Mouse (Mus musculus): ENCODE results near the gene Mlph. TPM values are rescaled to one million over a fixed set of nuclear protein-coding genes. Genes with fewer than 3 reads are reported as not detected.

The Mlph gene
- total and polyA plus RNA-seq, 3 experiments: not detected

DNA sequence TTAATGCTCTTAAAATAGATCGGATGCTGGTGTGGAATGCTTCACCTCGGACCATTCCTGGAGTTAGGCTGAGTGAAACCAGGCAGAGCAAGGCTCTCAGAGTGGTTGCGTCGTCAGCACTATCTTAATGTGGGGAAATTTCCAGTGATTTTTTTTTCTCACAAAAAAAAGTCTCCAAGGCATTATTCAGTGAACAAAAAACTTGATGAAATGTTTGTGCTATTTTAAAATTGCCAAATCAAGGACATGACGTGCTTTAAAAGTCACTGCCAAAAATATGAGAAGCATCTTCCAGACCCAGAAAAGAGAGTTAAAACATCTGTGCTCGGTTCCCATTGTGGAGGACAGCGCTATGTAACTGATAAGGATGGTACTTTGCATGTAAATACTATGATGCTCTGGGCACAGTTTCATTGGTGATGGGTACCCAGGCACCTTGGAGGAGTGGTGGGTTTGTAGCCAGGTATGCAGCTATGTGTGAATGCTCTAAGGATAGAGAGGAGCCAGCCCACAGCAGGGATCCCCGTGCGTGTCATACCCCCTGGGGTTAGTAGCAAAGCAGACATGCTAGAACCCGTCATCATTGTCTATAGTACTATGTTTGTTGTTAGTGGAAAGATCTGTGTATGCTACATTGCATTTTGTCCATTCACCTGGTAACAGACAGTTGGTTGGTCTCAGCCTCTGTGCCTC lies 65.9 kb downstream of the Mlph start:
- no peak for DNase-seq (ENCODE audit: low read depth, low spot score)
- H3K79me2 ChIP-seq (ENCODE audit: control insufficient read depth, insufficient read depth, low read length, poor library complexity): no peaks in the 10 kb centered on the region

DNA sequence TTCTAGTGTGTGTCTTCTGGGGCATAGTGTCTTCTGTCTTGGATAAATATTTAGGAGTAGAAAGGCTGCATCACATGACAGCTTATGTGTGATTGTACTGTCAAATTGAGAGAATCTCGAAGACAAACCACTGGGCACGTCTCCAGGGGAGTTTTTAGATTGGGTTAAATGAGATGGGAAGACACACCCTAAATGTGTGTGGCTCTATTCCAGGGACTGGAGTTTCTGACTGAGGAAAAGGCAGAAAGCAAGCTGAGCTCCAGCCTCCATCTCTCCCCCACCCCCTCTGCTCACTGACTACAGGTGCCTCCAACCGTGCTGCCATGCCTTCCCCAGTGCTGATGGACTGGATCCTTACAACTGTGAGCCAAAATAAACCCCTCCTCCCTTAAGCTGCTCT lies 66.5 kb downstream of the Mlph start:
- Histone ChIP-seq H3K9ac (ENCODE audit: control insufficient read depth, low read depth, low read length, poor library complexity, severe bottlenecking) (no peak overlapping the region), H3K27me3 (ENCODE audit: control insufficient read depth in 1 of 2, insufficient read depth in 2 of 2, low read length in 2 of 2) (no peaks in the 10 kb centered on the region; a peak in 2 of 4 replicates), H3K27ac (ENCODE audit: control insufficient read depth, low read depth, low read length) (no peak overlapping the region), H3K4me3 (ENCODE audit: control insufficient read depth in 1 of 2, insufficient read depth in 1 of 2, low read depth in 2 of 2, low read length in 2 of 2) (no peak overlapping the region), H3K79me2 (ENCODE audit: control insufficient read depth, insufficient read depth, low read length, poor library complexity) (no peaks in the 10 kb centered on the region), H3K36me3 (ENCODE audit: control insufficient read depth in 1 of 2, insufficient read depth in 2 of 2, low read length in 2 of 2) (no peaks in the 10 kb centered on the region), H3K4me1 (ENCODE audit: control insufficient read depth in 1 of 2, insufficient read depth in 2 of 2, low read length in 2 of 2) (no peaks in the 10 kb centered on the region), H3K9me3 (replicated peaks; ENCODE audit: insufficient read depth, low read length) (no peaks in the 10 kb centered on the region)
- TF ChIP-seq MAZ (IDR thresholded peaks at IDR 0.05; ENCODE audit: low read depth, low read length) (no peak), GABPA (IDR thresholded peaks at IDR 0.05; ENCODE audit: low read depth, low read length) (no peak), TBP (IDR thresholded peaks at IDR 0.05; ENCODE audit: low read depth, low read length) (no peak), ZKSCAN1 (IDR thresholded peaks at IDR 0.05; ENCODE audit: low read depth, low read length) (no peak), ZMIZ1 (IDR thresholded peaks at IDR 0.05; ENCODE audit: low read depth, low read length) (no peak), ZNF384 (IDR thresholded peaks at IDR 0.05; ENCODE audit: low read depth, low read length) (no peak), POLR2A (IDR thresholded peaks at IDR 0.05; ENCODE audit: control insufficient read depth in 1 of 2, insufficient read depth in 1 of 2, low read depth in 1 of 2, low read length in 2 of 2, poor library complexity in 1 of 2) (no peak), KAT2A (conservative IDR thresholded peaks at IDR 0.05; ENCODE audit: low read depth, low read length) (no peak), ELF1 (IDR thresholded peaks at IDR 0.05; ENCODE audit: low read depth, low read length) (no peak), RCOR1 (IDR thresholded peaks at IDR 0.05; ENCODE audit: low read depth, low read length) (no peak), TCF12 (IDR thresholded peaks at IDR 0.05; ENCODE audit: low read depth, low read length) (no peak), GATA1 (IDR thresholded peaks at IDR 0.05; ENCODE audit: low read depth, low read length) (no peak), ZC3H11A (IDR thresholded peaks at IDR 0.05; ENCODE audit: low read depth, low read length) (no peak)
- DNase-seq (ENCODE audit: low read depth, low spot score): no peak

More for the DNA sequence above, 65.9 kb downstream of the Mlph start:
- TF ChIP-seq MYC (IDR thresholded peaks at IDR 0.05; ENCODE audit: low read depth, low read length): no peak
- TF ChIP-seq ELF1 (IDR thresholded peaks at IDR 0.05; ENCODE audit: low read depth, low read length): no peak
- no peak for TF ChIP-seq GABPA (IDR thresholded peaks at IDR 0.05; ENCODE audit: low read depth, low read length)
- no peak for TF ChIP-seq ZC3H11A (IDR thresholded peaks at IDR 0.05; ENCODE audit: low read depth, low read length)
- TF ChIP-seq NELFE (IDR thresholded peaks at IDR 0.05; ENCODE audit: low read depth, low read length): no peak
- no peak overlapping the region for H3K4me3 ChIP-seq (ENCODE audit: control insufficient read depth in 1 of 2, insufficient read depth in 1 of 2, low read depth in 2 of 2, low read length in 2 of 2)
- H3K9me3 ChIP-seq (replicated peaks; ENCODE audit: insufficient read depth, low read length): no peaks in the 10 kb centered on the region
- H3K9ac ChIP-seq (ENCODE audit: control insufficient read depth, low read depth, low read length, poor library complexity, severe bottlenecking): no peak overlapping the region
- H3K36me3 ChIP-seq (ENCODE audit: control insufficient read depth in 1 of 2, insufficient read depth in 2 of 2, low read length in 2 of 2): no peaks in the 10 kb centered on the region
- H3K27me3 ChIP-seq (ENCODE audit: control insufficient read depth in 1 of 2, insufficient read depth in 2 of 2, low read length in 2 of 2): no peaks in the 10 kb centered on the region; a peak in 2 of 4 replicates
- no peak overlapping the region for H3K27ac ChIP-seq (ENCODE audit: control insufficient read depth, low read depth, low read length)
- H3K4me1 ChIP-seq (ENCODE audit: control insufficient read depth in 1 of 2, insufficient read depth in 2 of 2, low read length in 2 of 2): no peaks in the 10 kb centered on the region

Data from MEL (cell line).